Mouse (Mus musculus) cerebellum, postnatal 4 days (tissue): ENCODE data around the gene Slc26a1.

Source experiments
- DNase-seq, 2 experiments: peaks; one replicate each; pipeline ENCODE4 v3.0.0; 2022; ENCODE audit warnings: low spot score in 2 of 2, mixed read lengths in 1 of 2

Slc26a1 gene

DNA sequence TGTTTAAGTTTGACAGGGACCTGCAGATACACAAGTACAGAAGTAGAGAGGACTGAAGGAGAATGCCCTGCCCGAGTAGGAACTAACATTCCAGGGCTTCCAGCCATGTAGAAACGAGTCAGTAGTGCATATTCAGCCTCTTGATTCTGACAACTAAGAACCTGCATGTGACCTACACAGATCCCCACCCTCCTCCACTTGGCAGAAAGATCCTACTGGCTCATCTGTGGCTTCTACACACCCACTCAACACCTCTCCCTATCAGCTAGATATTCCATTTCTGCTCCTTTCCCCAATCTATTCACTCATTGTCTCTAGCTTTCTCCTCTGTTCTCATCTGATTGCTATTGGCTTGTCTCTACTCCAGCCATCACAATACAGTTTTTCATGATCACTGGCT, 53.5 kb downstream of the Slc26a1 start:
- DNase-seq: no peak
